Mouse (Mus musculus): ENCODE data around the gene Prss48. TPM values are rescaled to one million over a fixed set of nuclear protein-coding genes. Genes with fewer than 3 reads are reported as not detected.

Prss48 gene
- polyA plus RNA-seq (2014; fragmentation: Illumina TruSeq; extraction: RNeasy Lipid Tissue Mini Kit (QIAGEN cat#74804)), result not detected

DNA sequence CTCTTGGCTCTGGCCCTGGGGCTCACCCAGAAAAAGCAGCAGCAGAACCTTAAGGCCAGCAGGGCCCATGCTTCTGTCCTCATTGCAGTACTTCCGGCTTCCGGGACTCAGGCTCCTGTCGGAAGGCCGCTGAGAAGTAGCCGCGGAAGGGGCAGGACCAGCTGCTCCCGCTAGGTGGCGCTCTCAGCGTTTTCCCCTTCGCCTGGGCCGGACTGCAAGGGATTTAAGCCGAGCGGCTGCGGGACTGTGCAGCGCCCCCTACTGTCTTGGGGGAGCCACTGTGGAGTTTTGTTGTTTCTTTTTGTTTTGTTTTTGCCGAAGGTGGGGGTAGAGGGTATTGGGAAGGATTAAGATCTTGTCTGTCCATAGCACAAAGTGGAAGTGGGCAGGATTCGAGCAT lies at the start of gene Prss48:
Gene Prss48 (minus strand): TSS at position 69 of the 400 bp plus-strand sequence.

DNA sequence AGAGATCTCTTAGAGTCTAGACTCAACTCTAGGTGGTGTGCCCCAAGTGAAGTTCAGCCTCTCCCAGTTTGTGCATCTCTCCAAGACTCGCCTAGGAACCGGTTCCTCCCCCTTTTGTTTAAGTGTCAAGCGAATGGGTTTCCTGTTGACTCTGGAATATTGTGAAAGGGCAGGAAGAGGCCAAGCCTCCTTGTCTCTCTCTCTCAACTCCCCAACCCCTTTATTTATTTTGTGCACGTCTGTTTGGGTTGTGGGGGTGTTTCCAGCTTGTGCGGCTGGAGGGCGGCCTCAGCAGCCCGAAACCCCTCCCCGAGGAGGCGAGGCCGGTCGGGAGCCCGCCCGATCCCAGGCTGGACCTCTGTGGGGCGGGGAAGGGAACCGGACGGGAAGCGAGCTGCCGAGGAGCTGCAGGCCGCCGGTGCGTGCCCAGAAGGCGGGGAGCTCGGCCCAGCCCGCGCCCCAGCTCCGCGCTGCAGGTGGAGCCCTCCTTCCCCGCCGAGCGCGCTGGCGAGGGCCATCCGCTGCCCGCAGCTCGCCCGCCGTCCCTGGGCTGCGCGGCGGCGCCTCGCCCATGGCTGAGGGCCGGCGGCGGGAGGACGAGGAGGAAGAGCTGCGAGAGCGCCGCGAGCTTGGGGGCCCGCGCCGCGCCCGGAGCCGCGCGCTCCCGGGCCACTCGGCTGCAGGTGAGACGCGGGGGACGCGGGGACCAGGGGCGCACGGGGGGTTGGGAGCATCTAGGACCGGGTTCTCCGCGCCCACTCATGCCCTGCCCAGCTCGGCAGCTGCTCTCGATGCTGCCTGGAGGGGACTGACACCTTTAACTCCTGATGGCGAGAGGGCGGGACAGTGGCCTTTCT lies 31.3 kb downstream of the Prss48 start, which contains the start of gene Sh3d19:
Gene Sh3d19 (plus strand): TSS at position 368 of the 857 bp plus-strand sequence.

Other genes starting within 250 kb of the Prss48 start
- gene Fam160a1, start 185.2 kb downstream of the Prss48 start, polyA plus RNA-seq (2014; fragmentation: Illumina TruSeq; extraction: RNeasy Lipid Tissue Mini Kit (QIAGEN cat#74804)), result 5.1 TPM
- gene Glt28d2, start 115.0 kb downstream of the Prss48 start, polyA plus RNA-seq (2014; fragmentation: Illumina TruSeq; extraction: RNeasy Lipid Tissue Mini Kit (QIAGEN cat#74804)), result 3.1 TPM
- gene Gm37240, start 115.0 kb downstream of the Prss48 start, polyA plus RNA-seq (2014; fragmentation: Illumina TruSeq; extraction: RNeasy Lipid Tissue Mini Kit (QIAGEN cat#74804)), result 0.23 TPM
- gene Sh3d19, start 31.4 kb downstream of the Prss48 start, polyA plus RNA-seq (2014; fragmentation: Illumina TruSeq; extraction: RNeasy Lipid Tissue Mini Kit (QIAGEN cat#74804)), result 37.4 TPM
- gene Rps3a1, start 140.2 kb upstream of the Prss48 start, polyA plus RNA-seq (2014; fragmentation: Illumina TruSeq; extraction: RNeasy Lipid Tissue Mini Kit (QIAGEN cat#74804)), result 2,356 TPM
- 60.1 TPM for gene Lrba, start 222.2 kb upstream of the Prss48 start, polyA plus RNA-seq (2014; fragmentation: Illumina TruSeq; extraction: RNeasy Lipid Tissue Mini Kit (QIAGEN cat#74804))

All from ovary, adult 10 weeks (tissue).